Mouse (Mus musculus) cortical plate, adult 2 months (tissue): ENCODE results near the gene Fam240b. TPM values are rescaled to one million over a fixed set of nuclear protein-coding genes. Genes with fewer than 3 reads are reported as not detected.

Experiments used
- H3K27ac ChIP-seq: fragments of 200-500 bp; 2 replicates; pipeline ENCODE4 v1.5.1; 2012; ENCODE audit warnings: low read length, control low read depth, inconsistent platforms; ENCODE audit not compliant: insufficient read depth
- H3K4me1 ChIP-seq: fragments of 200-500 bp; 2 replicates; pipeline ENCODE4 v1.6.1; 2011; ENCODE audit warnings: low read length; ENCODE audit not compliant: control insufficient read depth, insufficient read depth
- H3K4me3 ChIP-seq: fragments of 200-500 bp; 2 replicates; pipeline ENCODE4 v1.5.1; 2011; ENCODE audit warnings: mild to moderate bottlenecking, low read length, control low read depth; ENCODE audit not compliant: insufficient read depth
- CTCF ChIP-seq: fragments of 200-500 bp; IDR thresholded peaks from 2 replicates; pipeline ENCODE4 v1.5.1; 2011; ENCODE audit warnings: mild to moderate bottlenecking, control low read depth, low read length; ENCODE audit not compliant: insufficient read depth; ENCODE audit errors: extremely low read depth
- POLR2A ChIP-seq: fragments of 200-500 bp; IDR thresholded peaks from 2 replicates; pipeline ENCODE4 v1.6.1; 2011; ENCODE audit warnings: mild to moderate bottlenecking, low read length, control low read depth; ENCODE audit not compliant: insufficient read depth; ENCODE audit errors: extremely low read depth
- polyA plus RNA-seq: library from polyadenylated mRNA; depleted of rRNA; stranded (reverse); fragments of >200 nt; gene quantifications from 2 replicates; pipeline ENCODE4 v1.2.3, GENCODE M21; 2012; rRNA removed

Gene Fam240b
- not detected in 2 replicates for polyA plus RNA-seq

DNA sequence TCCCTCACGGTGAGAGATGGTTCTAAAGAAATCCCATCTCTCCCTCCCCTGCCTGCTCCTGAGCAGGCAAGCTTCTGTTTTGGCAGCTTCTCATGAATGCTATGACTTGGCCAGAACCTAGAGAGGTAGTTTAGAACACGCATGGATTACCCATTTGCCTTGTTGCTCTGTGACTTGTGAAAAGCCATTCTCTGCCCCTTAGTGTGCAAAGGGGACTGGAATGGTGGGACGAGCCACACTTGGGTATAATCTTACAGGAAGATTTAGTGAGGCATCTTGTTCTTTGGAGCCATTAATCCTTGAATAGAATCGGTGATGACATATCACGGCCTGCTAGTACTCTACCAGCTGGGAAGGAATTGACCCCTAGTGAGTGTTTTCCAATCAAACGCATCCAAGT lies at the start of gene Fam240b:
TSS of gene Fam240b (minus strand) at position 101 of the 400 bp plus-strand sequence.
- Histone ChIP-seq H3K4me1 (no peaks in the 10 kb centered on the region), H3K27ac (no peak within 1 kb of the TSS), H3K4me3 (no peak within 1 kb of the TSS)
- no peak for TF ChIP-seq CTCF

- no peak for TF ChIP-seq POLR2A
- TF ChIP-seq CTCF = no peak
- Histone ChIP-seq H3K4me3 (no peak overlapping the region), H3K4me1 (peaks cover 1% of the 10 kb centered on the region; the same call in 1 of the 2 replicates), H3K27ac (no peak overlapping the region)
These were observed 32.5 kb upstream of the Fam240b start for GRCm38 (mm10) chr13:64530139-64530538.

DNA sequence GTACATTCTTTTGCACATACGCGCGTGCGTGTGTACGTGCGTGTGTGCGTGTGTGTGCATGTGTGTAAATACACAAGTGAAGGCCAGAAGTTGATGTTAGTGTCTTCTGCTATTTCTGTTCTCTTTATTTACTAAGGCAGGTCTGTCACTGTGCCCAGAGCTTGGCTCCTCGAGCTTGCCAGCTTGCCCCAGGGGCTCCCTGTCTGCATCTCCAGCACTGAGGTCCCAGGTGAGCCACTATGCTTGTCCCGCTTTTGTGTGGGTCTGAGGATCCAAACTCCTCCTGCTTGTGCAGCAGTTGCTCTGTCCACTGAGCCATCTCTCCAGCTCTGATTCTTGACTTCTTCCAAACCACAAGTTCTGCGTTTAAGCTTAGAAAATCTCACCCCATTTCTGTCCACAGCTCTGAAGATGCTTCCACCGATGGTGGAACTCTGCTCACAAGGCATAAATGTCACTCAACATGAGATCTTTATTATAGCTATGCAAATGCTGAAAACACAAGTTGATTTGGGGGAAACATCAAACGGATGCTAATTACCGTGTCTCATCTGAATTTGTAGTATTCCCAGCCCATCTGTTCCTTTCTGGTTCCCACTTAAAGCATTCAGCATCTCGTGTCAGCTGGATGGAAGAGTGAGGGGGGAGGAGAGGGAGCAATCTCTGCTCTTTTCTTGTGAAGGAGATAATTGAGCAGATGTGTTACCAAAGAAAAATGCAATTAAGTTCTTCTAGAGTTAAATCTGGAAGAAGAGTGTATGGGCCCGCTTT lies 29.1 kb upstream of the Fam240b start:
- no peak overlapping the region for H3K4me3 ChIP-seq
- no peak overlapping the region for H3K27ac ChIP-seq
- TF ChIP-seq POLR2A (no peak), CTCF (no peak)
- H3K4me1 ChIP-seq = peaks cover 1% of the 10 kb centered on the region; the same call in 1 of the 2 replicates

GRCm38 (mm10) chr13:64514247-64514646 lies 16.7 kb upstream of the Fam240b start:
- H3K27ac ChIP-seq = no peak overlapping the region
- TF ChIP-seq CTCF (no peak), POLR2A (no peak)
- H3K4me1 ChIP-seq = no peaks in the 10 kb centered on the region
- no peak overlapping the region for H3K4me3 ChIP-seq

DNA sequence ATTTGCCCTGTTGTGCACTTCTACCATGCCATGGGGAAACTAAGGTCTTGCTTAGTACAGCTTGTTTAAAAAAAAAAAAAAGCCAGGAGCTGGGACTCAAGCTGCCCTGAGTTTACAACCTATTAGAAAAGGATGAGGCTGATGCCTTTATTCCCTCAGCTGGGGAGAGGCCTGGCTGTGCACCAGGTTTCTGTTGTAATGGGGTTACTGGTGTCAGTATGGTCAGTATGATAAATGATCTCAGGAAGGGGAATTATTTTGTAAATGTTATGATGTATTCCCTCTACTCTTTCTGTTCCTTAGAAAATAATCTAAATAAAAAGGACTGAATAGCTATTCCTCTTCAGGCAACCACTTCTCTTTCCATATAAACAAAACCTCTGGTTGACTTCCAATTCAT lies 14.0 kb upstream of the Fam240b start:
- Histone ChIP-seq H3K4me3 (no peak overlapping the region), H3K4me1 (no peaks in the 10 kb centered on the region), H3K27ac (no peak overlapping the region)
- no peak for TF ChIP-seq CTCF
- TF ChIP-seq POLR2A = no peak

DNA sequence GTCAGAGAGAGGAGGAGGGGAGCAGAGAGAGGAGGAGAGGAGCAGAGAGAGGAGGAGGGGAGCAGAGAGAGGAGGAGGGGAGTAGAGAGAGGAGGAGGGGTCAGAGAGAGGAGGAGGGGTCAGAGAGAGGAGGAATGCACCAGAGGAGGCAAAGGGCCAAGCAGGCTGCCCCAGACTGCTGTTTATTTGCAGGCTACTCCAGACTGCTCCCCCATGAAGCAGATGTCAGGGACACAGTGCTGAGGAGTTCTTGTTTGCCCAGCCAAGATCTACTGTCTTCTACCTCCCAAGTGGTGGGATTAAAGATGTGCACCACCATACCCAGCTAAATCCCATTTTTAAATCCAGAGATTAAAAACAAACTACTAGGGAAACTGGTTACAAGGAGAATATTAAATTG lies 9.8 kb upstream of the Fam240b start:
- Histone ChIP-seq H3K4me3 (no peak overlapping the region), H3K27ac (no peak overlapping the region), H3K4me1 (no peaks in the 10 kb centered on the region)
- no peak for TF ChIP-seq CTCF
- no peak for TF ChIP-seq POLR2A

- no peak for TF ChIP-seq CTCF
- no peak for TF ChIP-seq POLR2A
- no peak overlapping the region for H3K4me3 ChIP-seq
- H3K4me1 ChIP-seq = no peaks in the 10 kb centered on the region
- H3K27ac ChIP-seq = no peak overlapping the region
These were observed 5.2 kb upstream of the Fam240b start for GRCm38 (mm10) chr13:64502833-64503232.

DNA sequence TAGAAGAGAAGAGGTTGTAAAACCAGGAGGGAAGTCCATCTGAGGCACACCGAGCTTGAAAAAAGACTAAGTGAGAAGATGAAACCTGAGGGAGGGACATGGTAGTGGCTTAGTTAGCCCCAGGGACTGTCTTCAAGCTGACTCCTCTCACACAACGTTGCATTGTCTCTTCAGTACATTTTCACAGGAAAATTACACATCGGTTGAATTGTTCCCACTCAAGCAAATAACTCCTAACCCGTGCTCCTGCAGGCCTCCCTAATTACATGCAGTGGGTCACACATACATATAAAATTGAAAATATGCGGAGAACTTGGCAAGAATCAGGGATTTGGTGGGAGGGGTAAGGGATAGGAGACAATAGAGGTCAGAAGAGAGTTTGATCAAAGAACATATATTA lies 4.0 kb downstream of the Fam240b start:
- no peaks in the 10 kb centered on the region for H3K4me1 ChIP-seq
- TF ChIP-seq CTCF = no peak
- no peak for TF ChIP-seq POLR2A
- no peak overlapping the region for H3K4me3 ChIP-seq
- no peak overlapping the region for H3K27ac ChIP-seq

DNA sequence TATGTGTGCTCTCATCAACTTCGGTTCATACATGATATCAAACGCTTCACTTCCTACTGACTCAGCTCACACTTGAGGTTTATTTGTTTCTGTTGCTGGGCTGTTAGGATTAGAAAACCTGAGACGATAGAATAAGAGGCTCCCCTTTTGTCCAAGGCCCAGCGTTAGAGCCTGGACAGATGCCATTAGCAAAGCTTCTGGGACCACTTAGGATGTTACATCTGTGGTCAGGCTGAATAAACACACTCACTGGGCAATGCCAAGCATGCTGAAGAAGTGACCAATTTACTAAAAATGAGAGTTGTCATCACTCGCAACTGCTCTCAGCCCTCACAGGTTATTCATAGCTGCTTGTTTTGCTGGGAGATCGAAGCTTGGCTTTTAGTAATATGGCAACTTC lies 7.7 kb downstream of the Fam240b start:
- H3K27ac ChIP-seq = no peak overlapping the region
- H3K4me1 ChIP-seq = no peaks in the 10 kb centered on the region
- H3K4me3 ChIP-seq = no peak overlapping the region
- no peak for TF ChIP-seq CTCF
- TF ChIP-seq POLR2A = no peak

- no peak for TF ChIP-seq POLR2A
- no peak for TF ChIP-seq CTCF
- Histone ChIP-seq H3K4me1 (no peaks in the 10 kb centered on the region), H3K27ac (no peak overlapping the region), H3K4me3 (no peak overlapping the region)
These were observed 17.6 kb downstream of the Fam240b start for GRCm38 (mm10) chr13:64479960-64480359.

DNA sequence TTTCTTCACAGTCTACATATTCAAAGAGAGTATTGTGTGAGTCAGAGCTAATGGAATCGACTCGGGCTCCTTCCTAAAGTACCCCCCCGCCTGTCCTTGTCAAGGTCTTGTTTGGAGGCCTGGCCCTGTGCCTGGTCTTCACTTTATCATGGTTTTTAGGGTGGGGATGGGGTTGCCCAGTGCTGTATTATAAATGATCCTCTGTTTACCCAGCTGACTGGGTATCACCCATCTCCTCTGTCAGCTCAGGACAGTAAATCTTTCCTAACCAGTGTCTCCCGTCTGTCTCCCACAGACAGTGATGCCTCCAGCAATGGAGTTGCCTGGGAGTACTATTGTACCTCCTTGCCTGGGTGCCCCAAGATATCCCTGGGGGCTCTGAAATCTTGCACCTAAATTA lies 19.6 kb downstream of the Fam240b start:
- TF ChIP-seq CTCF = no peak
- H3K4me3 ChIP-seq = no peak overlapping the region
- no peak overlapping the region for H3K27ac ChIP-seq
- H3K4me1 ChIP-seq = no peaks in the 10 kb centered on the region
